Mouse (Mus musculus): ENCODE data around the gene Spi1.
A peak's percentile ranks its signal among the peaks of the same experiment; 100 is the strongest.

Gene Spi1

DNA sequence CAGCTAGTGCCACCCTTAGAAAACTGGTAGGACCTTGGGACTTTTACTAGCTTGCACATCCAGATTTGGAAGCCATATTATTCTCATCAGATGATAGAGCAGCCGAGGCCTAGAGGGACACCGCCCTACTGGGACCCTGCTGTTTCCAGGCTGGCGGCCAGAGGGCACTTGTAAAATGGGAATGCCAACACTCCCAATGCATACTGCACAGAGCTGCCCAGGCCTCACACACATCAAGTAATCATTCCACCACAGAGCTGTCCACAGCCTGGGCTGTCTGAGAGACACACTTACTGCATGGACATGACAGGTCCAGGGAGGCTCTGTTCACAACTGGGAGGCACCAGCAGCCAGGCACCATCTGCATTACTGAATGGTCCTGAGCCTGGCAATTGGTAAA is 15.7 kb upstream of the Spi1 start:
- DNase-seq (ENCODE audit: low read depth, low spot score), result no peak

DNA sequence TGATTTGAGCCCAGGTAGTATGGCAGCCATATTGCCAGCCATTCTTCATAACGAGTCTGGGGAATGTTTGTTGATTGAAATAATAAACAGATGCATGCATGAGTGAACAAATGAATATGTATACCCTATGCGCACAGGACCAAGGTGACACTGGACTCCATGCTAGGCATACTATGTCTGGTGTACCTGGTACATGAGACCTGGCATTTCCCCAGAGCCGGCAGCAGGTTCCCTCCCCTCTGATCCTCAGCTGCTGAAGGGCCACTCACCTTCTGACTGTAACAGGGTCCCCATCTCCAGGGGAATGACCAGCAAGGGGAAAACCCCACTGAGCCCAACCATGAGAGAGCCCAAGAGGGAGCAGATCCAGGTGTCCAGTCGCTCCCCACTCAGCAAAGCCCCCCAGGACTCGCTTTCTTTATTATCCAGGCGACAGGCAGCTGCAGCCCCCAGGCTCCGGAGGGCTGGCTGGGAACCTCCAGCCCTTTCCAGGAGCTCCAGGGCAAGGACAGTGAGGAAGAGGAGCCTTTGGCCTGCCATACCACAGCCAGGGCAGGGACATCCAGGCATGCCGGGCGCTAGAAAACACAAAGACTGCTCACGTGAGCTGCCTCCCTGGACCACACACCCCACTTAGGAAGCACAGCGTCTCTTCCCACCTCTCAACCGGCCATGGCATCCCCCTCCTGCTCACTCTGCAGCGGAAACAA is 13.9 kb upstream of the Spi1 start:
- no peak for DNase-seq (ENCODE audit: low read depth, low spot score)

DNA sequence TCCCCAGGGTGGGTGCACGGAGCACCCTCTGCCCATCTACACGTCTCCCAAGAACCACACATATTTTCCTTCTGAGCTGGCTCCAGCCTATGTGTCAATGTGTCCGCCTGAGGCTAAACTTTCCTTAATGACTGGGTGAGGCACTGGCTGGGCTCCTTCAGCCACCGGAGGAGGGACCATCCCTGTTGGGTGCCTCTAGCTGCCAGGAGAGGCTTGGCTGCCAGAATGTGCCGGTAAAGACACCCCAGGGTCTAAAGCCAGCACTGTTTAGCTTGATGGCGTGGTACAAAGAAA is 13.4 kb upstream of the Spi1 start:
- no peak for DNase-seq (ENCODE audit: low read depth, low spot score)

DNA sequence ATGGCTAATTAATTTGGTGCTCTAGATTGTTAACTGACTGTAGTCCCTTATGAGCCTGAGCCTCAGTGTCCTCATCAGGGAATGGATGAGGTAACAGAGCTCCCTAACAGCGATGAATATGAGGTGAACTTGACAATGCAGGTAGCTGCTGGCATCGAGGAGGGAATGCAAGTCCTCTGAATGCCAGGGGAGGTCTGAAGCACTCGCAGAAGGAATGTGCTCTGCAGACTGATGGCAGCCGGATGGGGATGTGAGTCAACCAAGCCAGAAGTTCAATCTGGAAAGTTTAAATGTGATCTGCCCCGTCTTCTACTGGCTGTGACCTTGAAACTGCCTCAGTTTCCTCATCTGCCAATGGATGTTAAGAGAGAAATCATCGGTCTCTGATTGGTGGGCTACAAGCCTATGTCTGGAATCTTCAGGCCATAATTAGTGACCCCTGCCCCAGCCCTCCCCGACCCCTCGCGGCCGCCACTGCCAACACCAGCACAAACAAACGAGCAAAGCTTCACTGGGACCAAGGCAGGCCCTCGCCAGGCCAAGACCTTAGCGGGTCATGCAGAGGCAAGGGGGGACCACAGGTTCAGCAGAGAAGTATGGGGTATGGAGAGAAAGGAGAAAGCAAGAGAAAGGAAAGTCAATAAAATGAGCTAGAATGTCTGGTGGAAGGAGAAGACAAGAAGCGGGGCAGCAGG is 12.7 kb upstream of the Spi1 start:
- DNase-seq (ENCODE audit: low read depth, low spot score), result no peak

DNA sequence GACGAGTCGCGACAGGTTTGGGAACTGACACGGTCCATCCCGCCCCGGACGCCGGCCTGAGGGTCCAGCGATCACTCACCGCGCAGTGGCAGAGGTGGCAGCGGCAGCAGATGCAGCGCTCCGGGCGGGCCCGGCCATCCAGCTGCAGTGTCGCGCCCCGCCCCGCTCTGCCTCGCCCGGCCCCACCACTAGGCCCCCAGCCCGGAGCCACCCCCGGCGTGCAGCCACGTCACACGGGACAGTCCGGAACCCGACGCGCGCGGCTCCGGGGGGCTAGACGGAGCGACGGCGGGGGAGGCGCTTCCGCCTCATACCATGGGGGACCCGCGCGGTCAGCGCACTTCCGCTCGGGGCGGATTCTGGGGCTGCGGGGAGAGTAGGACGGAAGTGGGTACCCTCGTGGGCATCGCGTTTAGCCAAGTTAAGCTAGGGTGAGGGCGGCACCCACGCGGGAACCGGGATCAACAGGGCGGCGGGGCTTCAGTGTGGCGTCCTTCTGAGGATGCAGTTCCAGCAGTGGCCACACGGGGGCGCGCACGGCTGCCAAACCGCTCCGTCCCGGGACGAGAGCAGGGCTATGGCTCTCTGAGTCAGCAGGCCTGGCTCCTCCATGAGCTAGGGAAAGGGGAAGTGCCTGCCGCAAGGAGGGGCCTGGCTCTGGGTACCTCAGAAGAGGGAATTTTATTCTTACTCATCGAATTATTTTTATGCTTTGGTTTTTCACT is 12.0 kb upstream of the Spi1 start, which contains the start of gene Slc39a13:
Gene Slc39a13 (minus strand): TSS at position 342 of the 725 bp plus-strand sequence.
- DNase-seq (ENCODE audit: low read depth, low spot score), result peak; percentile 81

DNA sequence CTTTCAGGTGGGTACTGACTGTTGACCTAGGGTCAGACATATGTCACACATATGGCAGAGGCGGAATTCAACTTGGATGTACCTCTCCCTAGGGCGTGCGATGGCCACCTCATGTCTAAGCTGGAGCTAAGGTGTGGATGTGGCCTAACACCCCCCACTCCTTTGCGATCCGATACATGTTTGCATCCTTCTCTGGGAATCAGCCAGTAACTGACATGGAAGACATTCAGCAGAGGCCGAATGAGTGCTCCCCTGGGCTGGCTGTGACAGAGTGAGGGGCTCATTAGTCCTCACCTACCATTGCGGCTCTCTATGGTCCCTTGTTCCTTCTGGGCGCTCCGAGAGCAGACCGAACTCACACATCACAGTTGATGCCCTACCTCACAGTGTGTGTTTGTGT is 11.1 kb upstream of the Spi1 start:
- no peak for DNase-seq (ENCODE audit: low read depth, low spot score)

DNA sequence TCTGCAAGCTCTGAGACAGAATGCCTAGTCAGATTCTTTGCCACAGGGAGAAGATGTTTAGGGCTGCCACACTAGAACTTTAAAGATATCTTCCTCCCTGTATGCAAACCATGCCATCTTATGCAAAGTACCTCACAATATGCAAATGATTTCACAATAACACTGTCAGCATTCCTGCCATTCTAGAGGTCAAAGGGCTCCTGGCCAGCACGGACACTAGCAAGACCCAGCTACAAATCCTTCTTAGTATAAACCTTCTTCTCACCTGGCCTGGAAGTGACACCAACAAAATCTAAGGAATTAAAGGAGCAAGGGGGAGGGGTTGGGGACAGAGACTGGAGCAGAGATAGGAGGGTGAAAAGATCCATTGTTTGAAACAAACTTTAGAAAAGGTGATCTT is 10.1 kb upstream of the Spi1 start:
- DNase-seq (ENCODE audit: low read depth, low spot score), result no peak

DNA sequence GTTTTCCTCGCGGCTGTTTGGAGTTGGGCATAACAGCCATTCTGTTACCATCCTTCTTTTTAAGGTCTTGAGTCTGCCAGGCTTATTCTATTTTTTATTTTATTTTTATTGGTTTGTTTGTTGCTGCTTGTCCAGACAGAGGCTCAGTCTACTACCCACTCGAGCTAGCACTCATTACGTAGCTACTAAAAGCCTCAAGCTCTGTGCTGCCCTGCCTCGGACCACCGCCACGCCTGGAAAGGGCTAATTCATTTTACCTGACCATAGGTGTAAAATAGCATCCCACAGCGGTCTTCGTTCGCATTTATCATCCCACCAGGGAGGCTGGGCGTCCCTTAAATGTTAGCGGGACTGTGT is 4.3 kb upstream of the Spi1 start:
- no peak for DNase-seq (ENCODE audit: low read depth, low spot score)

DNA sequence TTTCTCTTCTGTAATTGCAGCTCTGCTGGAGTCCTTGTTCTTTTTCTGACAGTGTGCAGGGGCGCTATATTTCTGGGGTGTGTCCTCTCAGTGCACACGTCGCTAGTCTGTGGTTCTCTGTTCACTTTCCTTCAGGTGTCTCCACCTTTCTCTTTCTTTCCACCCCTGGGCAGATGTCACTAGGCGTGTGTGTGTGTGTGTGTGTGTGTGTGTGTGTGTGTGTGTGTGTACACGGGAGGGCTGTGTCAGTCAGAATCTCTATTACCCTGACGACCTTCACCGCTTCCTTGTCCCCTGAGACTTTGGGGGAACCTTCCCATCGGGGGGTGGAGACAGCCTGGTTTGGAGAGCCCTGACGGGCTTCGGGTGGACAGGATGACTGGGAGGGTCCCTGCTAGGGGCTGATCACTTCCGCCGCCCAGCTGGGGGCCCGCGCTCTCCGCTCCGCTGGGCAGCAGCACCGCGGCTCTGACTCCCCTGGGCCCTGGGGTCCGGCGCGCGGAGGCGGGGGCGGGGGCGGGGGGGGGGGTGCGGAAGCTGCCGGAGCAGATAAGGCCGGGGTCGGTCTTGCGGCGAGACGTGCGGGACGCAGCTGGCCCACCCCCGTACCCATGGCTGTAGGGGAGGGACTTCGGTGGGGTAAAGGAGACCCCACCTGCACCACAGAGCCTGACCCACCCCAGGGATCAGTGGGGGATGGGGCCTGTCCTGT is 3.7 kb upstream of the Spi1 start:
- no peak for DNase-seq (ENCODE audit: low read depth, low spot score)

DNA sequence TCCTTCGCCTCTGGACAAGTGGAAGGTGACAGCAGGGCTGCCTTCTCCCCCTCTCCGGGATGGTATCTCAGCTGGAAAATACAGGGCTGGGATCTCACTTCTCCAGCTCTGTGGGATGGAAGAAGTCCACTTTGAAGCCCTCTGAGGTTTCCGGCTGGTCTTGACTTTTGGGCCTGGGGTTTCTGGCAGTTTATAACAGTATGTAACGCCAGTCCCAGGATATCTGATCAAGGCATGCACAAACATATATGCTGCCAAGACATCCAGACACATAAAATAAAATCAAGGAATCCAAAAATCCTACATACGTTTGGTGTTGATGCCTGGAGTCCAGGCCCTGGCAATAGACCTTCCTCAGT is 3.2 kb upstream of the Spi1 start:
- no peak for DNase-seq (ENCODE audit: low read depth, low spot score)

DNA sequence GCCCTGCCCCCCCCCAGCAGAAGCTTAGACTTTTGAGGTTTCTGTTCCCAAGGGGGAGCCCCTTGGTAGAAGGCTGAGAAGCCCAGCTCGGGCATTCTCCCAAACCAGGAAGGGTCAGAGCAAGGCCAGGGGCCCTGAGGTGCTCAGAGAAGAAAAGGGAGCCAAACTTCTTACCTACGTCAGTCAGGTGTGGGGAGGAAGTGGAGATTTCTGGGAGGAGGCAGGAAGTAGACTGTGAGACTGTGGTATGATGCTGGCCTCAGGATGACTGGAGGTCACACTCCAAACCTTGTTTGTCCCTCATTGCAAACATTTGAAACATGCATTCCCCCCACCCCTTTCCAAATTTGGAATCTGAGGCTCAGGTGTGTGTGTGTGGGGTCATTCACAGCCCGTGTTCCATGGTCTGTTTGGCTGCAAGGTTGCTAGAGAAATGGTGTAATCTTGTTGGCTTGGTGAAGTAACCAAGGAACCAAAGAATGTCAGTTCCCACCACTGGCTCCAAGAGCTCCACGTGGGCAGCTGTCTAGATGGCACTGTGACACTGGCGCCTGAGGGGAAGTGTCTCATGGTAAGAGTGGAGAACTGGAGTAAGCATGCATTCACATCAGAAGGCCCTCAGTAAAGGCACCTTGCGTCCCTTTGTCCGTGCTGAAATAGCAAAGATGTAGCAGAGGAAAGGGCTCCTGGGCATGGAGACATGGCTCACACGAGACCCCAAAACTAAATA is 1.2 kb upstream of the Spi1 start:
- no peak for DNase-seq (ENCODE audit: low read depth, low spot score)

DNA sequence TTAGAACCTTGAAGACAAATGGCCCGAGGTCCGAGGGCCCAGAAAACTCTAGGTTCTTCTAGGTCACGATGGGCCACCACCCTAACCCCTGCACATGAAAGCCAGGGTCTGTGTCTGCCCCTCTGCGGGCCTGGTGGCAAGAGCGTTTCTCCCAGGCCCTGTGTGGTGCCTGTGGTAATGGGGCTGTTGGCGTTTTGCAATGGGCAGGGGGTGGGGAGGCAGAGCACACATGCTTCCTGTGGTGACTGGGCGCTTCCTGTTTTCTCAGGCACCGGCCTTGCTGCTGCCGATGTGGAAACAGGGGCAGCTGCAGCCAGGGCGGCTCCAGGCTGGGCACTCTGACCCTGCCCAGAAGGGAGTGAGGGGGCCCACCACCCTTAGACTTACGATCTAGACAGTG is 654 bp downstream of the Spi1 start:
- DNase-seq (ENCODE audit: low read depth, low spot score), result no peak

DNA sequence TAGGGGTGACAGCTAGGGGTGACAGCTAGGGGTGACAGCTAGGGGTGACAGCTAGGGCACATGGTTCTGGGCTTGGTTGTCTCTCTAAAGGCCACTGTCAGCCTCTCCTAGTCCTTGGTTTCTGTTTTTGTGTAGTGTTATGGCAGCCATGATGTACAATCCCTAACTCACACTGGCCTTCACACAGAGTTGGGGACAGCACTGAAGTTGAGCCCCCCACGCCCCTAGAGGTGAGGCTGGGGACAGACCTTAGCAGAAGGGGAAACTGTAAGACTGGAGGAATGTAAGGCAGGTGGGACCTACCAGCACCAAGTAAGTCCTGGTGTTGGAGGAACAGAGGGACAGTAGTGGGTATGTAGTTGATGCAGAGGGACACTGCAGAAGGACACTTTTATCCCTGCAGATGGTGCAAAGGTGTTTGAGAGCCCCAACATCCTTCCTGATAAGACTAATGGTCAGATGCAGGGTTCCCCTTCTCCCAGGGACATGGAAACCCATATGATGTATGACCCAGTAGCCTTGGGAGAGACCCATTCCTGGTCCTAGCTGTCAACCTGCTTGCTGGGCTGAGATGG is 1.3 kb downstream of the Spi1 start:
- no peak for DNase-seq (ENCODE audit: low read depth, low spot score)

DNA sequence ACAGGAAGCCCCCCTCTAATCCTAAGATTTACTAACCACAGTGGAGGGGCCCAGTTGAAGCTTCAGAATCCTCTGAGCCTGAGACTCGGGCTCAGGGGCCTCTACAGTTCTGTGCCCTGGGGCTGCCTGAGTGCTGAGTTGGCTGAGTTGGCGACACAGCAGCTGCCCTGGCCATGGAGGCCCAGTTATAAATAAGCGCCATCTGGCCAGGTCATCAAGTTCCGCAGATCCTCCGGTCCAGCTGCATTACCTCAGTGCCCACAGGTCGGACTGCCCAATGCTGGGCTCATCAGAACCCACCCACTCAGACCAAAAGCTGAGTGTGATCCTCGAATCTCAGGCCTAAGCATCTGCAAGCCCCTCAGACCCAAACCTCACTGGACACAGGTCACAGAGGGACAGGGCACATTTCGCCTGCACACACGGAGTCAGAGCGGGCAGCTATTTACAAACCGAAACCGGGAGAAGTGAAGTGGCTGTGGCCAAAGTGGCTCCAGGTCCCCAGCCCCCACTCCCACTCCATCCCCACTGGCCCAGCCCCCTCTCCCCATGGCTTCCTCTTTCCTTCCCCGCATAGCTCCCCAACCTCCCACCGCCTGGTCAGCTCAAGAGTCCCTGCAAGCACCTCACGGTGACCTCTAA is 2.1 kb downstream of the Spi1 start:
- no peak for DNase-seq (ENCODE audit: low read depth, low spot score)

DNA sequence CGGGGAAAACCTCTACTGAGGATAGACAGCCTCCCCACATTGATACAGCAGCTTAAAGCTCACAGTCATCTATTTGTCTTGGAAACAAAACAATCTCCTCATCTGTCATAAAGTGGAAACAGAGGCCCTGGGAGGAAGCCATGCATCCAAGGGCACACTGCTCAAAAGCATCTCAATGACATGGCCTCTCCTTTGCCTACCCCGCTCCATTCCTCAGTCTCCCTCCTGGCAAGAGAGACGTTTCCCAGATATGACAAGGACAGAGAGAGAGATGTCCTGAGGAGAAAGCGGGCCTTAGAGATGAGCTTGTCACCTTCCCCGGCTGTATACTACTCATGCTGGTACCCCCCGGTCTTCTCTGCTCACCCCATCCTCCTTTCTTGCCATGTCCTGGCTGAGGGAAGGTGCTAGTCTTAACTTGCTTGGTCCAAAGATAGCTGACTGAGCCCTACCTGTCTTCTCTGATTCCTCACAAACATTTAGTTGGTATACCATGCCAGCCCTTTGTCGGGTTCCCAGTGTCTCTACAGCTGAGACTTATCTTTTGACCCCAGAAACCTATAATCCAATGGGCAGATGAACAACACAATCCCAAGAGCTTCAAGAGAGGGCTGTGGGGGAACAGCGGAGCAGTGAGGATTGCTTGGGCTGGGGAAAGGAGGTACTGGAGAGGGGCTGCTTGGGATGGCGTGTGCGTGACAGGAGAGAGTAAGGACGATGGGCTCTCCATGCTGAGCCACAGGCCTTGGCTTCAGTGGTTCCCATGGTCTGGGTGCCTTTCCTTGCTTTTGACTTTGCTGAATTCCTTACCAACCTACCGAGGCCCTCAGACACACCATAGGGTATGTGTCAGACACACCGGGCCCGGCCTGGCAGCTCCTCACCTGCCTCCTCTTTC is 3.6 kb downstream of the Spi1 start:
- no peak for DNase-seq (ENCODE audit: low read depth, low spot score)

DNA sequence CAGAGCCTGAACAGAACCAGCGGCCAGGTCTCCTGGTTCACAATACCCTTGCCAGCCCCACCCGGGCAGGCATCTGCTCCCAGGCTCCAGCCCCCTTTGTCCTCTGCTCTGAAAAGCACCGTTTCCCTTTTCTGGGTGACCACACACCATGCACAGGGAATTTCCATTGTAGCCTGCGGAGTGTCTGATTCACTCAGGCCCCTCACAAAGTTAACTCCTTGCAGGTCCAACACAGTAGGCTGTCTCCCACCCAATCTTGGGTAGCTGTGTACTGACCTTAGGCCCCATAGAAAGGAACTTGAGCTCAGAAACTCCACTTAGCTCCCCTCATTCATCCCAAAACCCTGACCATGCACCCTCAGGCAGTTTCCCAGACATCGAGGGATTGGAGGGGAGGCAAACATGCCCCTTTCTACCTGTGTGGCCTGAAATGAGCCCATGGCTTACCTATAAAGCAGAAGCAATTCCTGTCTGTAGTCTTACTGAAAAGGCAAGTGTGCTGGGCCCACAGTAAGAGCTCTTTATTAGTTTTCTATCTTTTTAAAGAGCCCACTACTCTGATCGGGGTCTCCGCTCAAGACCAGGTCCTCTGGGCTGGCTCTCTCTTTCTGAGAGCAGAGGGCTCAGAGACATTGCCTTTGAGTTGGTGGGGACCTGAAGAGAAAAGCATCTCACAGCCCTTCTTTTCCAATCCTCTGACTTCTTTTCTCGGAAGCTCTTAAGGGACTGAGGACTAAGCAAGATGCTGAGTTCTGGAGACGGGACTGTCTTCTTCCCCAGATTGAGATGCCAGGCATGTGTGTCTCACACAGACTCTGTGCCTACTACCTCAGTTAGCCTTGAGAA is 4.4 kb downstream of the Spi1 start:
- no peak for DNase-seq (ENCODE audit: low read depth, low spot score)

DNA sequence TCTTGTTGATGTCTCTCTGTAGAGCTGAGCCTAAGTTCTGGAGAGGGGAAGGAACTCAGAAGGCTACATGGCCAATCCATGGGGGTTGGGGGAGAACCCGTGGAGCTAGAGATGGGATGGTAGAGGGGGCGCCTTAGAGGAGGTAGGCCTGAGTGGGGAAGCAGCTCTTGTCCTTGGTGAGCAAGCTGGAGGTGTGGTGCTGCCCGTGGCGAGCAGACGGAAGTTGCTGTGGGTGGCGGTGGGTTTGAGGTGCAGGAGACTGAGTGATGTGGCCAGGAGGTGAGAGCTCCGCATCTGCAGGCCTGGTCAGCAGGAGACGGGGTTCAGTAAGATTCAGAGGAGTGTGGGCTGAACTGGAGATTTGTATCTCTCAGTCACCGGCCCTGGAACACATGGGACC is 5.3 kb downstream of the Spi1 start:
- DNase-seq (ENCODE audit: low read depth, low spot score), result no peak

DNA sequence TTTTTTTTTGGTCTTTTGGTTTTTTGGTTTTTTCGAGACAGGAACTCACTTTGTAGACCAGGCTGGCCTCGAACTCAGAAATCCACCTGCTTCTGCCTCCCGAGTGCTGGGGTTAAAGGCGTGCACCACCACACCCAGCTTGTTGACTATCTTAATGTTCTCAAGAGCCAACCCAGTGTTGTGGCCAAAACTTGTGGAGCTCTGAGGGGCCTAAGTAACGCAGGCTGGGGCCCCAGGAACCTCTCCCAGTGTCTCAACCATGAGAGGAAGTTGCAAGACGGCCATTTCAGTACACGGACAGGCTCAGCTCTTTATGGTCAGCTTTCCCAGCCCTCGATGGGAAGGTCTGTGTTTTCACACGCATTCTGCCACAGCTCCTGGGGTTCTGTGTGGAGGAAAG is 6.8 kb downstream of the Spi1 start:
- no peak for DNase-seq (ENCODE audit: low read depth, low spot score)

DNA sequence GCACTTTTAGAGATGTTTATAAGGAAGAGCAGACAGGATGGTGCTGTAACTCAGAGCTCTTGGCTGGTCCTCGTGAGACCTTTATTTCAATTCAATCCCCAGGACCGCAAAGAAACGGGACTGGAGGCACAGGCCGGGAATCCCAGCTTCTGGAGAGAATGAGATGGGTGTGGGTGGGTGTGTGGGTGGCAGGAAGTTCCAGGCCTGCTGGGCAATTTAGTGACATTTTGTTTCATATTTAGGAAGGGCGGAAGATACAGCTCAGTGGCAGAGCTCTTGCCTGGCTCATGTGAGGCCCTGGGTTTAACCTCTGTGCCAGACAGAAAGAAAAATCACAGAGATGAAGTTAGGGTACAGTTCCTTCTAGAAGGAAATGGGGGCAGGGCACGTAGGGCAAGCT is 8.0 kb downstream of the Spi1 start:
- DNase-seq (ENCODE audit: low read depth, low spot score), result no peak

All from WW6 (cell line).